Mouse (Mus musculus) right cerebral cortex, postnatal 4 days (tissue): ENCODE data around the gene Slc39a11.
"Not testable (repeated sequence)": the region's sequence is repeated elsewhere in the genome, so short reads cannot be mapped to it uniquely, and the experiment has no call there.

ENCODE experiments used
- DNase-seq: peaks from one replicate; pipeline ENCODE4 v3.0.0-alpha.2; 2022

Gene Slc39a11

GRCm38 (mm10) chr11:113586423-113586822 is 63.5 kb downstream of the Slc39a11 start:
- DNase-seq = no peak

GRCm38 (mm10) chr11:113583879-113584661 is 65.8 kb downstream of the Slc39a11 start:
- DNase-seq = no peak

- no peak for DNase-seq
Observed at GRCm38 (mm10) chr11:113577221-113577620, 72.7 kb downstream of the Slc39a11 start.

- DNase-seq = no peak
Observed at GRCm38 (mm10) chr11:113572641-113573040, 77.2 kb downstream of the Slc39a11 start.

- no peak for DNase-seq
Observed at GRCm38 (mm10) chr11:113571616-113572015, 78.3 kb downstream of the Slc39a11 start.

GRCm38 (mm10) chr11:113568999-113569398 is 80.9 kb downstream of the Slc39a11 start:
- DNase-seq = no peak

GRCm38 (mm10) chr11:113567926-113568325 is 82.0 kb downstream of the Slc39a11 start:
- not testable (repeated sequence) for DNase-seq

GRCm38 (mm10) chr11:113565006-113565995 is 84.6 kb downstream of the Slc39a11 start:
- DNase-seq = peak; percentile 78

GRCm38 (mm10) chr11:113562326-113562725 is 87.6 kb downstream of the Slc39a11 start:
- no peak for DNase-seq

GRCm38 (mm10) chr11:113560150-113560549 is 89.7 kb downstream of the Slc39a11 start:
- no peak for DNase-seq

- DNase-seq = peak; percentile 34
Observed at GRCm38 (mm10) chr11:113558505-113558904, 91.4 kb downstream of the Slc39a11 start.

GRCm38 (mm10) chr11:113556142-113556541 is 93.7 kb downstream of the Slc39a11 start:
- no peak for DNase-seq

GRCm38 (mm10) chr11:113554701-113555360 is 95.0 kb downstream of the Slc39a11 start:
- no peak for DNase-seq

GRCm38 (mm10) chr11:113554194-113554593 is 95.7 kb downstream of the Slc39a11 start:
- peak; percentile 45 for DNase-seq

GRCm38 (mm10) chr11:113553605-113554004 is 96.3 kb downstream of the Slc39a11 start:
- DNase-seq = no peak

- no peak for DNase-seq
Observed at GRCm38 (mm10) chr11:113552539-113552938, 97.3 kb downstream of the Slc39a11 start.

GRCm38 (mm10) chr11:113546217-113546877 is 103.5 kb downstream of the Slc39a11 start:
- no peak for DNase-seq

GRCm38 (mm10) chr11:113544017-113544640 is 105.8 kb downstream of the Slc39a11 start:
- DNase-seq = no peak

- DNase-seq = no peak
Observed at GRCm38 (mm10) chr11:113541073-113541472, 108.8 kb downstream of the Slc39a11 start.

GRCm38 (mm10) chr11:113539502-113540209 is 110.2 kb downstream of the Slc39a11 start:
- peak; percentile 74 for DNase-seq

GRCm38 (mm10) chr11:113539079-113539478 is 110.8 kb downstream of the Slc39a11 start:
- no peak for DNase-seq
